Mouse (Mus musculus) thymus, adult 2 months (tissue): ENCODE measurements around the gene Atp6ap1.

Experiments
- CTCF ChIP-seq: fragments of 200-500 bp; IDR thresholded peaks from 2 replicates; pipeline ENCODE4 v1.5.1; 2012; ENCODE audit warnings: mild to moderate bottlenecking, control low read depth, low read length, moderate library complexity, borderline replicate concordance; ENCODE audit not compliant: control insufficient read depth, poor library complexity, insufficient read depth; ENCODE audit errors: extremely low read depth
- POLR2A ChIP-seq: fragments of 200-500 bp; IDR thresholded peaks from 2 replicates; pipeline ENCODE4 v1.6.1; 2012; ENCODE audit warnings: mild to moderate bottlenecking, low read length, control low read depth, moderate library complexity; ENCODE audit not compliant: control insufficient read depth, poor library complexity, insufficient read depth; ENCODE audit errors: extremely low read depth

DNA sequence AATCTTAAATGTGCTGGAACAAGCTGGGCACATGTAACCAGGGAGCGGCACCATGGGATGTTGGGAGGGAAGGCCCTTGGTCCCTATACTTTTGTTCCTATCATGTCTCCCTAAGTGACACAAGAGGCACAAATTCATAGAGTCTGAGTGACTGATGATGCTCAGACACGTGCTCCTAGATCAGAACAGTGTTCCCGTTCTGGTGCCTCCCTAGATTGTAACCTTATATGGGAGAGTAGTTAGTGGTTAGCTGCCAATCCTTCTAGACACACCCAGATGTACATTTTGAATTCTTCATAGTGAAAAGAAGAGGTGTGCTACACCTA, 27.2 kb upstream of the Atp6ap1 start:
- TF ChIP-seq CTCF (no peak), POLR2A (no peak)
